Mouse (Mus musculus) hematopoietic stem cell, adult 5-6 weeks (primary cell): ENCODE measurements around the gene Mymk. TPM values are rescaled to one million over a fixed set of nuclear protein-coding genes. Genes with fewer than 3 reads are reported as not detected.

ENCODE experiments used
- ATAC-seq, 2 experiments: fragments of 125-278 bp in 1 of 2; replicated peaks in 1 of 2; 2 replicates each; pipeline ENCODE4 v1.8.0; 2016 to 2017; ENCODE audit warnings: inconsistent platforms in 2 of 2, mild to moderate bottlenecking in 2 of 2, moderate number of reproducible peaks in 2 of 2, low read depth in 1 of 2, moderate TSS enrichment in 1 of 2; ENCODE audit not compliant: low FRiP score in 2 of 2, poor library complexity in 2 of 2, severe bottlenecking in 2 of 2, insufficient read depth in 1 of 2, low TSS enrichment in 1 of 2
- total RNA-seq: library from RNA; stranded (forward); fragments of 172-1452, 232-1000 nt; gene quantifications from 2 replicates; pipeline ENCODE4 v1.2.3, GENCODE M21; 2017

Gene Mymk
- total RNA-seq, 1 experiment from 2014 or later = not detected

DNA sequence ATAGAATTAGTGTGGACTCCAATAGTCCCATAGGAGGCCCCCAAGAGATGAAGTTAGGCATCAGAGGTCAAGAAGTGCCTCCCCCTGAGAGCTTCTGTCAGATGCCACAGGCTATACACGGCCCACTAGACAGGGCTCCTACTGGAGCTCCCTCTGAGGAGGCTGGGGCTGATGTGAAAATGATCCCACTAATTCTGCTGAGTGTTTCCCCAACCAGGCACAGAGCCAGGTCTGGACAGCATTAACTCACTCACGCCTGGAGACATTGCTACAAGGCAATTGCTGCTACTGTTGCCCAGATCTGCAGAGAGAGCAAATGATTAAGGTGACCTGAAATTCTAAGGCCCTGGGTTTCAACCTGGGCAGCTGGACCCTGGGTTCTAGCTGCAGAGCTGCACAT, 13.8 kb upstream of the Mymk start:
- no peak for ATAC-seq

DNA sequence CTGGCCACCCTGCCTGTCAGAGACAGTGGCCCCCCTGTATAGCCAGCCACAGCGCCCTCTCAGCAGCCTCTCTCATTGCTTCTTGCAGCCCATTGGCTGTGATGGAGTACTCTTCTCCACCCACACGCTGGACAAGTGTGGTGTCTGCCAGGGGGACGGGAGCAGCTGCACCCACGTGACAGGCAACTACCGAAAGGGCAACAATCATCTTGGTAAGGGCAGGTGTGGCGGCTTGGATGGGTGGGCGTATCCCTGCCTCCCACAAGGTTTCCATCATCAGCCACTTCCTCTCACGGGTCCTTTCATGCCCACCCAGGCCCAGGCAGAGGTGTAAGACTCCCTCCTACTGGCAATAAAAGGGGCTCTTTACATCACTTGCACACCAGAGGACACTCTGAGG, 13.0 kb upstream of the Mymk start:
- ATAC-seq = no peak

DNA sequence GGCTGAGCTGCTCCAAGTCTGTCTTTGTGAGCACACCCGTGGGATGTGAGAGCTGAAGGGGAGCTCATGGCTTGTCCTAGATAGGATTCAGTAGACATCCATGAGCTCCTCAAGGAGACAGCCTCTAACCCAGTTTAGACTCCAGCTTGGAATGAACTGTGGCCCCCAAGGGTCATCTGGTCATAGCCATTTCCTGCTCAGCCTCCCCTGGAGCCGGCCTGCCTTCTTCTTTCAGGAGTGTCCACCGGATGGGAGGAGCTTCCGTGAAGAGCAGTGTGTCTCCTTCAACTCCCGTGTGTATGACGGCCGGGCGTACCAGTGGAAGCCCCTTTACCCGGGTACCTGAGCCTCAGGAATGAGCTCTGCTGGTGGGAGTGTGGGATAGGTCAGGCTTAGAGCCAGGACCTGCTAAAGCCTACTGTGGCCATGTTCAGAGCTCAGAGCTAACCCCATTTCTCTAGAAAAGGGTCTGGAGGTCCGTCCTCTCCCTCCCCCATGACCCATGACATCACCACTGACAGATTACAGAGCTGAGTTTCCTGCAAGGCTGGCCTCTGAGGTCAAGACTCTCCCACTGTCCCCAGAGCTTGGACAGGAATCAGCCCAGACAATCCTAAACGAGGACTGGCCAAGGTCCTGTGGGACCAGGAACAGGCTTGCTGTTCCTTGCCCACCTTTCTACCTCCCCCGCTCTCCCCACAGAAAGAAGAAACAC, 11.9 kb upstream of the Mymk start:
- ATAC-seq = no peak

DNA sequence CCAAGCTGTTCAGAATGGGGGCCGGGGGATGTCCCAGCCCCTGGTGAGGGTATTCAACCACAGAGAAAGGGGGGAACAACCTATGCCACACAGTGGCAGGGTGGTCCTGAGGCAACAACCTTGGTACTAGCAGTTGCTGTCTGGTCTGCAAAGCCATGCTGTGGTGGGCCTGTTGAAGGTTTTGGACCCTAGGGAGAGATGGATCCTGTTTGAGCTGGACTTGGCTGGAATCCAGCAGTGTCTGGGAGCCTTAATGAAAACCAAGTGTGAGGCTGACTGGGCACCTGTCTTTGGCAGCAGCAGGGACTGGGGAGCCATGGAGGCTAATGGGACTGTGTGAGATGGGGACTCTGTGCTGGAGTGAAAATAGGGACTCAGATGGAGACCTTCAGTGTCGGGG, 7.7 kb upstream of the Mymk start:
- no peak for ATAC-seq

DNA sequence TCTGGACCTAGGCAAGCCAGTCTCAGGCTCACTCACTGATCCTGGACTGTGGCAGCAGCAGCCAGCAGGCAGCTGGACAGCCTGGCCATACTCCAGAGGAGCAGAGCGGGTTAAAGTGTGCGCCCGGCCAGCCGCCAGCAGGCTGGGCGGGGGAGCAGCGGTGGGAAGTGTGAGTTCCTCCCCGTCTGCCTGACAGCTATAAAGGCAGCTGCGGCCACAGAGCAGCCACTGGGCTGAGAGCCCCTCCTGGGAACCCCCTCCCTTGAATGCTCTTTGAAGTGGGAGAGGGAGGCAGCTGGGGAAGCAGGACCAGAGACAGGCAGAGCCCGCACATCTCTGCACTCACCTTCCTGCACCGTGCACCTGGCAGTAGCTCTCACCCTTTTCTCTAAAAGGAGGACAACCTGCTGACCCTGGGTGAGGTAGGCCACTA, 7.2 kb upstream of the Mymk start, which contains the start of gene Adamtsl2:
Gene Adamtsl2 (plus strand): TSS at position 228 of the 433 bp plus-strand sequence.
- ATAC-seq = peak; percentile 68 to 70

DNA sequence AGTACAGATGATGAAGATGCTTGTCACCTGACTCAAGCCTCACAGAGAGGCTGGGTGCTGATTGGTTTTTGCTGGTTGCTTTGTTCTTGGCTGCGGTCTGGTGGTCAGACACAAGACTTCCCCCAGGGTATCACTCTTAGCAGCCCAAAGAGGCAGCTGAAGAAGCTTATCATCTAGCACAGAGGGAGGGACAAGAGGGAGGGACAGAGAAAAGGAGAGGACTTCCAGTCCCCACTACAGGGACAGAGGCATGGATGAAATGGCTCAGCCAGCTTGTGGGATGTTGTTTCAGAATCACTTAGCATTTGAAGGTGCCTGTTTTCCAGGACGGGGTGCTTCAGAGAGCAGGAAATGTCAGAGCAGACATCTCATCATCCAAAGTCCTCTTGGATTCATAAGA, 6.3 kb upstream of the Mymk start:
- ATAC-seq = no peak

DNA sequence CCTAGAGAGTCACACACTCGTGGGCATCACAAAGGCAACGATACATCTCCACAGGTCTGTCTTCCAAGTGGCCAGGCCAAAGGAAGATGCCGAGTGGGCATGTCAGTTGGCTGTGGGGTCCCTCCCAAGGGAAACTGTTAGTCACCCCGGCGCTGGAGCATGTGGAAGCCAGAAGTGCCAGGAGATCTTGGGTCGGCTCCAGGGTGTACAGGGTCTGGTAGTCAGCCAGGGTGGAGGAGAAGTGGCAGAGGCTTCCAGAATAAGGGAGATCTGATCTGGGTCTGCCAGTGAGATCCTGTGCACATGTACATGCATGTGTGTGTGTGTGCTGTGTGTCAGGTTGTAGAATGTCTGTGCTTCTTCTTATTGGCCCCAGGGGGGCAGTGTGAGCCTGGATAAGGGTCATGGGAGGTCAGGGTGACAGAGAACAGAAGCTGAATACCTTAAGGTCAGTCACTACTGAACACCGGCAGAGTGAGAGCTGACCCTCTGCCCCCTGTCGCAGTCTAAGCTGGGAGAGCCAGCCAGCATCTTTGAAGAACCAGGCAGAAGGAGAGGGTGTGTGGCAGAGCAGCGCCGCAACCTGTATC, 5.8 kb upstream of the Mymk start:
- ATAC-seq = no peak

DNA sequence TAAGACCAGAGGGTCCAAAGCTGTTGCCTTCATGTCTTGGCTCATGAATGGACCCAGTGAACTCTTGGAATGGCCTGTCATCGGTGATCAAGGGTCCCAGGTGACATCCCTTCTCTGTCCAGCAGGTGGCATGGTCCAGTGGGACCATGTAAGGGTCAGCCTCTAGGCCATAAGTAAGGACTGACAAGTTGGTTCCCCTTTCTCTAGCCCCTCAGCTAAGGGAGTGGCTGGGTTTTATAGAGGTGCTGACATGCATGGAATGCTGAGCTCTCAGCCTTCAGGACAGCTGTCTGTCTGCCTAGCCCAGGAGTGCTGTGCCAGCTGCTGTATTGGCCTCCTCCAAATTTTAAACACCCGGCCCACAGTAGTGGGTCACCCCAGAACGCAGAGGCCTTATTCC, 3.5 kb upstream of the Mymk start:
- peak; percentile 43 to 58; a peak in 3 of 4 replicates for ATAC-seq

DNA sequence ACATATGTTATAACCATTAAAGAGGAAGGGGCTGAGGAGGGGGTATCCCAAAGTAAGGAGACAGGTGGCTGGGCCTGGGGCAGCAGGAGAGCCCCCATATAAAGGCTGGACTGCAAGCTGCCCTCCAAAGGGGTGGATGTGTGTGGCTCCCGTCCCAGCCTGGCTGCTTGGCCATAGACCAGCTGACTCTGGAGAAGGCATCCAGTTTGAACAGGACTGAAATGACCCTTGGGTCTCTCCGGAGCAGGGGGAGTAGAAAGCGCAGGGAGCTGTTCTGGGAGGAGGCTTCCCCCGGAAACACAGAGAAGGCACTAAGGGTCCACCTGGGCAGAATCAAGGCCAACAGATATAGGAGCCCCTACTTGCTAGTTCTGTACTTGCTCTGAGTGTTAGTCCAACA, 2.8 kb upstream of the Mymk start:
- no peak for ATAC-seq

DNA sequence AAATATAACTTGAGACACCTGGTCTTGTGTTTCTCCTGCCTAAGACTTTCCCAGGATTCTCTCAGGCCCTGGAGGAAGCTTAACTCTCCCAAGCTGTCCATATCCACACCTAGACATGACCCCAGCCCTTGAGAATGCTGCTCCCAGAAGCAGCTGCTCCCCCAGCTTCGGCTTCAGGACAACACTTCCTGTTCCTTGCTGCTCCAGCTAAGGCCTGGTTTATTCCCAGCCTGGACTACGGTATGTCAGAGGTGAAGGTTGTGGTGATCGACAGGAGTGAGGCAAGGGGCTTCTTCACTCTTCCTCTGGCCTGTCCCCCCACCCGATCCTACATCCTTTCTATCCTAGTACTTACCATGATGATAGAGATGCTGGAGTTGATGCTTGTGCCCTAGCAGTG, 1.4 kb upstream of the Mymk start:
- no peak for ATAC-seq

DNA sequence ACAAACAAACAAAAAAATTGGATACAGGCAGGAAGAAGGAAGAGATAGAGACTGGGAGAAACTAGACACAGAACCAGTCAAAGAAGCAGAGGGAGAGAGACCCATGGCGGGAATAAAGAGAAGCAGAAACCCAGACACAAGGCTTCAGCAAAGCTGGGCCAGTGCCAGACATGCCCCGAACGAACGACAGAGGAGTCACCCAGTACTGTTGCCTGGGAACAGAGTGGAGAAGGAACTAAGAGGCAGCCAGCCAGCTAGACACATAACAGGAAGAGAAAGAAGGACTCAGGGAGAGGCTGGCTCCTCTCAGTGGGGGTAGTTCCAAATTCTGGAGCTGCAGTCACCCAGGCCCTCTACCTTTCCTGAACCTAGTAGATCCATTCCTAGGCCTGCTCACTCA, 842 bp downstream of the Mymk start:
- ATAC-seq = peak; percentile 77 to 81

DNA sequence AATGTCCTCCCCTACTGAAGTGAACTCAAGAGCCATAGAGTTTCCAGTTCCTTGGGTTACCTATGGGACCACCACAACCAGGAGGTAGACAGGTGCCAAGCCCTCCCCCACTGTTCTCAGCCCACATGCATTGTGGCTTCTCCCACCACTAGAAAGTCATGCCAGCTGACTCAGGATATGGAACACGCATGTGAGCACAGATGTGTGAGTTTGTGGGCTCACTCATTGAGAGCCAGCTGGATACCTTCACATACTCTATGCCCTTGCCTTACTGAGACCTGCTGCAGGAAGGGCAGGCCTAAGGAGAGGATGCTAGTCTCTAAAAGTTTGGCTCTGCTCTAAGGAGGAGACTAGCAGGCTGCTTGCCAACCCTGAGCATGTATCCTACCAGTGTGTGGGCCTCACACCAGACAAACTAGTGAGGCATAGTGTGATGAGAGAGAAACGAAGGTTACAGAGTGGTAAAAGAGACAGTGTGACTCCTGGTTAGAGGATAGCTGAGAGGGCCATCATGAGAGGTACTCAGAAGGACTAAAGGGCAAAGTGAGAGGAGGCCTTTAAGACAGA, 1.6 kb downstream of the Mymk start:
- no peak for ATAC-seq

DNA sequence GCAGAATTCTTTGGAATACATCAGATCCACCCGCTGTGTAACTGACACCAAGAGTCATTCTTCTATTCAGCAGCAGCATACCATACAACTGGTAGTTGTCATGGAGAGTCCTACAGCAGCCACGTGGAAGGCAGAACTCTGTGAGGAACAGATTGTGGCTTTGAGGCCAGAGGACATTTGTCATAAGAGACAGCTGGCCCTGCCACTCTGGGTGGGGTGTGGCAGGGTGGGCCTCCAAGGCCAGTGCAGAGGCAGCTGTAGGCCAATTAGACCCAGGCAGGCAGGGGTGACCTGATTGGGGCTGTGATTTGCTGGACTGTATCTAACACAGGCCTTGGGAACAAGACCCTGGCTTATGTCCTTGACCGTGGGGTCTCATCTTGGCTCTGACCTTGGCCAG, 2.3 kb downstream of the Mymk start:
- peak in 1 of 2 experiments; percentile 28; a peak in 1 of 4 replicates for ATAC-seq

DNA sequence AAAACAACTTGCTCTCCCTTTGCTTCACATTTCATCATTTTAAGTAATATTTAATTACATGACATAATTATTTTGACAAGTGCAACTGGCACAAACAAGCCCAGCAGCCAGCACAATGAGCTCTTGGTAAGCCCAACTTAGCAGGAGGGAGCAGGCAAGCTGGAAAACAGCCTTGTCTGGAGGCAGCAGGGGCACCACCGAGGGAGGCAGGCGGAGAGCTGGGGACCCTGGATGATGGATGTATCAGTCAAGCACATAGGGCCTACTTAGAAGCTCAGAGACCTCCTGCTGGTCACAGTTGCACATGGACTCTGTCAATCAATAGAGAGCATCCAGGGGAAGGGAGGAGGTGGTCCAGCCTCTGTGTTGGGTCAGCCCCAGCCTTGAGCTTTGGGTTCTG, 4.0 kb downstream of the Mymk start:
- ATAC-seq = no peak

DNA sequence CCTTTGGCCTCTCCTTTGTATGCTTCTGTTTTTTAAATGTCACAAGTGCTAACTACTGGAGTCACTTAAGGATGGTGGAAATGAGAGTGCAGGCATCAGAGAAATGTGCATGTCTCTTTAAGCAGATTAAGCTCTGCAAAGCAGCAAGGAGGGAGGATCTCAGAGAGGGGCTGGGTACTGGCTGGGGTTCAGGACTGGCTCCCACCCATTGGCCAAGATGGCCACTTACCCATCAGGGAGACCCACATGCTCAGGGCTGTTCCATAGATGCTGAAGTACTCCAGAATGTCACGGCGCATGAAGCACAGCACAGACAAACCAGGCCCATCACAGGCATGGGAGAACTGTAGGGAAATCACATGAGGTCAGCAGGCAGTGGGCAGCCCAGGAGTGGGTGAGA, 4.9 kb downstream of the Mymk start:
- no peak for ATAC-seq

DNA sequence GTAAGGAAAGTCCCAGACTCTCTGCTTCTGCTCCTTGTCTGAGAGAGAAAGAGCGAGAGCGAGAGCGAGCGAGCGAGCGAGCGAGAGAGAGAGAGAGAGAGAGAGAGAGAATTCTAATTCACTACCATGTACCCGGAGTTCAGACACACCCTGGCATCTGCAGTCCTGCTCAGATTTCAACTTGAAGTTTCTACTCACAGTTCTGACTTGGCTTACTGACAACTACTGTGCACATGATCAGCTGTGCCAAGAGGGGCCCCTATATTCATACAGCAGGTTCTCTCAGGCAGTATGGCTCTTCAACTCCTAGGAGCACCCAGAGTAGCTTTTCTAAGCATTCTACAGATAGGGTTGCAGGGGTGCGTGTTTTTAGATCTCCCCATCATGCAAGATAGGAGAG, 12.8 kb downstream of the Mymk start:
- ATAC-seq = no peak

DNA sequence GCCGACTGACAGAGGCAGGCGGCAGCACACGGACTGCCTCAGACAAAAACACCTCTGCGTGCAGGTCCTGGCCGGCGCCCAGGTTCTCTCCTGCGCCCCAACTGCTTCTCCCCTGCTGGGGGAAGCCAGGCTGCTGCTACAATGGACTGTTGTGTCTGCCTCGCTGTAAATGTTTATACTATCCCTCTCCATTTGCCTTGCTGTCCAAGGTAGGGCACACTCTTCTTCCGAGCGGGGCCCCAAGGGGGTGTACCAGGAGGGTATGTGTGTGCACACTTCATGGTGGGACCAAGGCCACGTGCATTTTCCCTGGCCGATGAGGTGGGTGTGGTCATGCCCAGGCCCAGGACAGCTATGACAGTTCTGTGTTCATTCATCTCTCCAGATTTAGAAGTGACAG, 13.2 kb downstream of the Mymk start:
- ATAC-seq = no peak; a peak in 1 of 4 replicates

DNA sequence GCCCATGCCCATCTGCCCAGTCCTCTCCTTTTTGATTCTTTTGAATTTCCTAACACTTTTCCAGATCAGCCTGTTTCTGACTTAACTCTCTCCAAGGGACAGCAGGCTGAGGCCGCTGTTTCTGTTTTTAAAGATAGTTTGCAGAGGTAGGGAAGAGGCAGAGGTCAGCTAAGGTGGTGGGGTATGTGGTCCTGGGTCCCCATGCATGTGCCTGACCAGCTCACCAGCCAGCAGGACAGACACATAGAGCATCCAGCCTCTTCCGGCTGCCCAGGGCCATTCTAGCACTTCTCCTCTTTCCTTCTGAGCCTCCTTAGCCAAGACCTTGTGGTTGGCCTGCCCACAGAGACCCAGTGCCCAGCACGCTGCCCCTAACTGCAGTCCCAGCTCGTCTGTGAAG, 13.7 kb downstream of the Mymk start:
- ATAC-seq = no peak

DNA sequence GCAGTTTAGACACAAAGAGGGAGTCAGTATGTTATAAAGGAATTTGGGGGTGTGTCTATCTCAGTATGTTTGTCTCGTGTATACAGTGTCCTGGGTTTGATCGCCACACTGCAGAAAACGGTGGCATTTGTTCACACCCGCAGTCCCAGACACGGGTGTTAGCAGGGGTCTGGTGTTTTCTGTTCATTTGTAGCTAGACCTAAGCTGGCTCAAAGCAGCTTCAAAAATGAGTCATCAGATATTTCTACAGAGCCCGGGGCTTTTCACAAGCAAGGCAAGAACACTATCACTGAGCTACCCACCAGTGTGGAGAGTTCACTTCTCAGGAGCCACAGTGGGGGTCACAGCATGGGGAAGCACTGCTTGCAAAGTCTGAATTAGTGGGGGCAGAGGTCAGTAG, 22.6 kb downstream of the Mymk start:
- no peak for ATAC-seq
